Mouse (Mus musculus): ENCODE data around the gene H2-Q2. TPM values are rescaled to one million over a fixed set of nuclear protein-coding genes. Genes with fewer than 3 reads are reported as not detected.
"Not testable (repeated sequence)": the region's sequence is repeated elsewhere in the genome, so short reads cannot be mapped to it uniquely, and the experiment has no call there.

H2-Q2 gene
- polyA plus RNA-seq, 2 experiments, result 0.57 to 1.8 TPM

DNA sequence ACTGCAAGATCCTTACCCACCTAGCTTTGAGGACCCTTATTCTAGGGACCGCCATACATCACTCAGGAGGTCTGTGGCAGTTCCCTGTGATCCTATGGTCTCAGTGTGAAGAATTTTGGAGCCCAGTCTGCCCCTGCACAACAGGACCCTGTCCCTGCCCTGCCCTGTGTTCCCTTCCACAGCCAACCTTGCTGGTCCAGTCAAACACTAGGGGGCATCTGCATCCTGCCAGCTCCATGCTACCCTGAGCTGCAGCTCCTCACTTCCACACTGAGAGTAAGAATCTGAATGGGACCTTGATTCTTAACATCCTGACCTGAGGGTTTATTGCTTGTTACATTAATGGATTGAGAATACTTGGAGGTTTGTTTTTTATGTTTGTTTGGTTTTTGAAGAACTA is 16.9 kb upstream of the H2-Q2 start:
- H3K9ac ChIP-seq (replicated peaks); DNase-seq (ENCODE audit: low read depth in 3 of 3, low spot score in 3 of 3); ATAC-seq (ENCODE audit: insufficient read depth); H3K4me3 ChIP-seq (ENCODE audit: insufficient read depth in 1 of 2, low read depth in 2 of 2, low read length in 2 of 2); H3K9me3 ChIP-seq (ENCODE audit: control insufficient read depth, low read length); H3K36me3 ChIP-seq (replicated peaks; ENCODE audit: control insufficient read depth, insufficient read depth, low read depth); H3K27ac ChIP-seq; H3K4me1 ChIP-seq (replicated peaks; ENCODE audit: control insufficient read depth in 2 of 2, insufficient read depth in 2 of 2, low read length in 1 of 2); H3K4me2 ChIP-seq (ENCODE audit: low read depth): not testable (repeated sequence)
- TF ChIP-seq CTCF (IDR thresholded peaks at IDR 0.05; ENCODE audit: low read depth), result peak; percentile 56
- peaks cover 13% of the 10 kb centered on the region for H3K27me3 ChIP-seq (ENCODE audit: control insufficient read depth, insufficient read depth, low read length)
- WGBS (ENCODE audit: insufficient replicate concordance), result 30% methylated on average over 1 of the region's 1 CpGs

- not testable (repeated sequence) for H3K27me3 ChIP-seq (ENCODE audit: control insufficient read depth, insufficient read depth, low read length); H3K36me3 ChIP-seq (replicated peaks; ENCODE audit: control insufficient read depth, insufficient read depth, low read depth); H3K27ac ChIP-seq; ATAC-seq (ENCODE audit: insufficient read depth); DNase-seq (ENCODE audit: low read depth in 3 of 3, low spot score in 3 of 3); H3K4me2 ChIP-seq (ENCODE audit: low read depth); H3K4me3 ChIP-seq (ENCODE audit: insufficient read depth in 1 of 2, low read depth in 2 of 2, low read length in 2 of 2); H3K4me1 ChIP-seq (replicated peaks; ENCODE audit: control insufficient read depth in 2 of 2, insufficient read depth in 2 of 2, low read length in 1 of 2); H3K9me3 ChIP-seq (ENCODE audit: control insufficient read depth, low read length); H3K9ac ChIP-seq (replicated peaks)
Observed at GRCm38 (mm10) chr17:35326000-35326399, 16.0 kb upstream of the H2-Q2 start.

DNA sequence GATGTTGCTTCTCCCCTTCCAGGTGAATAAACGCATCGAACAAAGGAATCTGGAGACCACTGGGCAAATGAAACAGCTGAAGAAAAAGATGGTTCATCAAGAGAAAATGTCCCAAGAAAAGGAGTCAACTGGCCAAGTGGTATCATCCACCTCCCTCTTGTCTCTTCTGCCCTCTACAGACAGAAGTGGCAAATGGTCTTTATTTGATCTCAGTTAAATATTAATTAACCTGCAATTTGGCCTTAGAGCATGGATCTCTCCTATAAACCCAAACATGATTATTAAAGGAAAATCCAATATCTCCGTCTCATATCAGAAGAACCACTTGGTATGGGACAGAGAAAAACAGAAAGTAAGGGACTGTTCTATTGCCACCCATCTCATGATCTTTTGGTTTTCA is 12.3 kb upstream of the H2-Q2 start:
- not testable (repeated sequence) for H3K9ac ChIP-seq (replicated peaks); H3K4me3 ChIP-seq (ENCODE audit: insufficient read depth in 1 of 2, low read depth in 2 of 2, low read length in 2 of 2); H3K9me3 ChIP-seq (ENCODE audit: control insufficient read depth, low read length); H3K27me3 ChIP-seq (ENCODE audit: control insufficient read depth, insufficient read depth, low read length); ATAC-seq (ENCODE audit: insufficient read depth); H3K4me1 ChIP-seq (replicated peaks; ENCODE audit: control insufficient read depth in 2 of 2, insufficient read depth in 2 of 2, low read length in 1 of 2); H3K27ac ChIP-seq; H3K36me3 ChIP-seq (replicated peaks; ENCODE audit: control insufficient read depth, insufficient read depth, low read depth); DNase-seq (ENCODE audit: low read depth in 3 of 3, low spot score in 3 of 3); H3K4me2 ChIP-seq (ENCODE audit: low read depth)
- WGBS (ENCODE audit: insufficient replicate concordance), result 31% methylated on average over 3 of the region's 3 CpGs

GRCm38 (mm10) chr17:35331546-35331945 is 10.5 kb upstream of the H2-Q2 start:
- H3K4me1 ChIP-seq (replicated peaks; ENCODE audit: control insufficient read depth in 2 of 2, insufficient read depth in 2 of 2, low read length in 1 of 2); H3K4me2 ChIP-seq (ENCODE audit: low read depth); H3K9ac ChIP-seq (replicated peaks); H3K36me3 ChIP-seq (replicated peaks; ENCODE audit: control insufficient read depth, insufficient read depth, low read depth); DNase-seq (ENCODE audit: low read depth in 3 of 3, low spot score in 3 of 3); H3K9me3 ChIP-seq (ENCODE audit: control insufficient read depth, low read length); H3K27me3 ChIP-seq (ENCODE audit: control insufficient read depth, insufficient read depth, low read length); ATAC-seq (ENCODE audit: insufficient read depth); H3K4me3 ChIP-seq (ENCODE audit: insufficient read depth in 1 of 2, low read depth in 2 of 2, low read length in 2 of 2); H3K27ac ChIP-seq: not testable (repeated sequence)
- 36% methylated on average over 6 of the region's 6 CpGs for WGBS (ENCODE audit: insufficient replicate concordance)

- no peaks in the 10 kb centered on the region for H3K4me1 ChIP-seq (replicated peaks; ENCODE audit: control insufficient read depth in 2 of 2, insufficient read depth in 2 of 2, low read length in 1 of 2)
- no peaks in the 10 kb centered on the region for H3K9me3 ChIP-seq (ENCODE audit: control insufficient read depth, low read length)
- H3K4me2 ChIP-seq (ENCODE audit: low read depth), result peak overlapping the region; percentile 41
- no peak overlapping the region for H3K27ac ChIP-seq
- H3K27me3 ChIP-seq (ENCODE audit: control insufficient read depth, insufficient read depth, low read length), result peaks cover 22% of the 10 kb centered on the region
- ATAC-seq (ENCODE audit: insufficient read depth) (peak; percentile 31; the same call in 1 of the 2 replicates), DNase-seq (ENCODE audit: low read depth in 3 of 3, low spot score in 3 of 3) (no peak)
- no peak overlapping the region for H3K9ac ChIP-seq (replicated peaks)
- no peaks in the 10 kb centered on the region for H3K36me3 ChIP-seq (replicated peaks; ENCODE audit: control insufficient read depth, insufficient read depth, low read depth)
- TF ChIP-seq EP300 (IDR thresholded peaks at IDR 0.05; ENCODE audit: low read depth) (no peak), CTCF (IDR thresholded peaks at IDR 0.05; ENCODE audit: low read depth) (no peak)
- peak overlapping the region; percentile 38 to 43 for H3K4me3 ChIP-seq (ENCODE audit: insufficient read depth in 1 of 2, low read depth in 2 of 2, low read length in 2 of 2)
- WGBS (ENCODE audit: insufficient replicate concordance), result 4% methylated on average over 46 of the region's 46 CpGs
Observed at GRCm38 (mm10) chr17:35342711-35343476, 852 bp downstream of the H2-Q2 start.

GRCm38 (mm10) chr17:35347659-35348058 is 5.6 kb downstream of the H2-Q2 start:
- H3K9me3 ChIP-seq (ENCODE audit: control insufficient read depth, low read length); H3K4me3 ChIP-seq (ENCODE audit: insufficient read depth in 1 of 2, low read depth in 2 of 2, low read length in 2 of 2); ATAC-seq (ENCODE audit: insufficient read depth); H3K27ac ChIP-seq; H3K4me2 ChIP-seq (ENCODE audit: low read depth); H3K4me1 ChIP-seq (replicated peaks; ENCODE audit: control insufficient read depth in 2 of 2, insufficient read depth in 2 of 2, low read length in 1 of 2); DNase-seq (ENCODE audit: low read depth in 3 of 3, low spot score in 3 of 3); H3K36me3 ChIP-seq (replicated peaks; ENCODE audit: control insufficient read depth, insufficient read depth, low read depth); H3K9ac ChIP-seq (replicated peaks); H3K27me3 ChIP-seq (ENCODE audit: control insufficient read depth, insufficient read depth, low read length): not testable (repeated sequence)

DNA sequence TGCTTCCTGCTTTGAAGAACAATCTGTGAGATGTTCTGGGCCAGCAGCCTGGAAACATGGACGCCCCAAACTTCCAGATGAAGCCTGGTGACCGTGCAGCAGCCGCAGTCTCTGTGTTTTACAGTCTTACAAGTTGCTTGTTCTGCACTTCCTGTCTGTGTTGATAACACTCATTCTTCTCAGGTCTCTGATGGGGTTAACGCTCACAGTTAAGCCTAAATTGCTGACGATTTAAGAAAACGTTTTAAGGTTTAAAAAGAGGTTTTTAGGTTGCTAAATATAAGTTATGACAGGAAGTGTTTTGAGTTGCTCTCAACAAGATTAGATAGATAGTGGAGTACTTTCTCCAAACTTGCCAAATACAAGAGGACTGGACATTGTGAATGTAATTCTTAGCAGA is 11.2 kb downstream of the H2-Q2 start:
- WGBS (ENCODE audit: insufficient replicate concordance), result 29% methylated on average over 6 of the region's 6 CpGs
- H3K36me3 ChIP-seq (replicated peaks; ENCODE audit: control insufficient read depth, insufficient read depth, low read depth); ATAC-seq (ENCODE audit: insufficient read depth): not testable (repeated sequence)

More for the DNA sequence above, 11.2 kb downstream of the H2-Q2 start:
- not testable (repeated sequence) for H3K4me1 ChIP-seq (replicated peaks; ENCODE audit: control insufficient read depth in 2 of 2, insufficient read depth in 2 of 2, low read length in 1 of 2); H3K4me2 ChIP-seq (ENCODE audit: low read depth); H3K27me3 ChIP-seq (ENCODE audit: control insufficient read depth, insufficient read depth, low read length); H3K27ac ChIP-seq; H3K9me3 ChIP-seq (ENCODE audit: control insufficient read depth, low read length); H3K4me3 ChIP-seq (ENCODE audit: insufficient read depth in 1 of 2, low read depth in 2 of 2, low read length in 2 of 2); H3K9ac ChIP-seq (replicated peaks); DNase-seq (ENCODE audit: low read depth in 3 of 3, low spot score in 3 of 3)
